Mouse (Mus musculus) monocyte, adult 5-6 weeks (primary cell): ENCODE measurements around the gene Rasl11a. TPM values are rescaled to one million over a fixed set of nuclear protein-coding genes. Genes with fewer than 3 reads are reported as not detected.

Experiments
- ATAC-seq: fragments of 153-309, 156-312 bp; replicated peaks from 2 replicates; pipeline ENCODE4 v1.8.0; 2017; ENCODE audit warnings: mild to moderate bottlenecking; ENCODE audit not compliant: low TSS enrichment, insufficient number of reproducible peaks, severe bottlenecking, poor library complexity, low FRiP score
- total RNA-seq: library from RNA; stranded (forward); fragments of 200-1000, 200-491, 200-594 nt; gene quantifications from 3 replicates; pipeline ENCODE4 v1.2.3, GENCODE M21; 2017

The Rasl11a gene
- total RNA-seq: not detected in 3 replicates

DNA sequence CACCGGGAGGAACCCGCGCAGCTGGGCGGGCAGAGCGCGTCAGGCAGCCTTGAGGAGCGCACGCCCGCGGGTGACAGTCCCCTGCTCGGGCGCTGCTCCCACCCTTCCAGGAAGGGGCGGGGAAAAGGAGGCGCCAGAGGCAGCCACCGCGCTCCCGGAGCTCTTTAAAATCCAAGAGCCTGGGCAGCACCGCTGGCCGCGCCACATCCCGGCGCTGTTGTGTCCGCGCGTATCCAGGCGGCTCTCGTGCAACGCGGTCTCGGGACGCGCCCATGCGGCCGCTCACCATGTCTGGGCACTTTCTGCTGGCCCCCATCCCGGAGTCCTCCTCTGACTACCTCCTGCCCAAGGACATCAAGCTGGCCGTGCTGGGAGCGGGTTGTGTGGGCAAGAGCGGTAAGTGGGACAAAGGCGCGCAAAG lies at the start of gene Rasl11a:
TSS of gene Rasl11a (plus strand) at position 127 of the 421 bp plus-strand sequence.
- no peak for ATAC-seq

- no peak for ATAC-seq
These were observed 49.1 kb upstream of the Rasl11a start for GRCm38 (mm10) chr5:146795728-146796127.

GRCm38 (mm10) chr5:146798031-146798430 lies 46.8 kb upstream of the Rasl11a start:
- ATAC-seq: no peak

GRCm38 (mm10) chr5:146806004-146806430 lies 38.9 kb upstream of the Rasl11a start:
- ATAC-seq: peak; percentile 67

DNA sequence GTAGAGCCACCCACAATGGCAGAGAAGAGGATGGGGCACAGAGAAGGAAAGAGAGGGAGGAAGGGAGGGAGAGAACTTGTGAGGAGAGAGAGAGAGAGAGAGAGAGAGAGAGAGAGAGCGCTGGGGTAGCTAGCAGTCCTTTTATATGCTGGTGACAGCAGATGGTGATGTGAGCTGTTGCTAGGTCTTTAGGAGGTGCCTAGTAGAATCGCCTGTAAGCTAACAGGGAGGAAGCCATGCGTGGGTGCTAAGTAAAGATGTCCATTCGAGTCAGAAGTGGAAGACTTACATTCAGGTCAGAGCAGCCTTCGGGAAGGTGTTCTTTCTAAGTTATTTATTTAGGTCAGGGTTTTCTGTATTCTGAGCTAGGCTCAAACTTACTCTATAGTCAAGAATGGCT lies 34.9 kb upstream of the Rasl11a start:
- ATAC-seq: no peak

DNA sequence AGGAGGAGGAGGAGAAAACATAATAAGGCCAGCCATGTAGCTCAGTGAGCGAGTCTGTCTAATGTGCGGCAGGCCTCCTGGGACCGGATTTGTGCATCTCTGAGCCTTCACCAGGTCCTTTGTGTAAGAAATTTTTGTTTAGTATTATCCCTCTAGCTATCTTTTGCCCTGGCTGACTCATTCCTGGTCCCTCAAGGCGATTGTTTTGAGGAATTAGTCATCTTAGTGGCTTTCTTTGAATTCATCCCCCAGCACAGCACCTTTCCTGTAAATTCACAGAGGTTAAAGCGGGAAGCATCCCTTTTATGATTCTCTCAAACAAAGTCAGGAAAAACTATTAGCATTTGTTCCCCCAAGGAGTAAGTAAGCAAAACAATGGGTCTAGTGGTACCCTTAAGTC lies 32.0 kb upstream of the Rasl11a start:
- no peak for ATAC-seq

DNA sequence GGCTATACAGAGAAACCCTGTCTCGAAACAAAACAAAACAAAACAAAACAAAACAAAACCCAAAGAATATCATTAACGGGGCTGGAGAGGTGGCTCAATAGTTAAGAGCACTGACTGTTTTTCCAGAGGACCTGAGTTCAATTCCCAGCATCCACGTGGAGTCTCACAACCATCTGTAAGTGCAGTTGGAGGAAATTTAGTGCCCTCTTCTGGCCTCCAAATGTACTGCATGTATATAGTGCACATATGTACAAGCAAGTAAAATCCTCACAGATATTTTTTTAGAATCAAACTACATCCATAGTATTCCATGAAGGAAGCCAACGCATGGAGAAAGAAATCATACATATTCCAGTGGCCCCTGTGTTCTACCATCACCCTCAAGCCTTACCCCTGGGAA lies 31.4 kb upstream of the Rasl11a start:
- no peak for ATAC-seq

- no peak for ATAC-seq
These were observed 29.5 kb upstream of the Rasl11a start for GRCm38 (mm10) chr5:146815394-146815793.

GRCm38 (mm10) chr5:146817583-146817982 lies 27.3 kb upstream of the Rasl11a start:
- ATAC-seq: no peak

GRCm38 (mm10) chr5:146818906-146819623 lies 25.8 kb upstream of the Rasl11a start:
- ATAC-seq: peak; percentile 36; the same call in 1 of the 2 replicates

GRCm38 (mm10) chr5:146823005-146823404 lies 21.9 kb upstream of the Rasl11a start:
- no peak for ATAC-seq

DNA sequence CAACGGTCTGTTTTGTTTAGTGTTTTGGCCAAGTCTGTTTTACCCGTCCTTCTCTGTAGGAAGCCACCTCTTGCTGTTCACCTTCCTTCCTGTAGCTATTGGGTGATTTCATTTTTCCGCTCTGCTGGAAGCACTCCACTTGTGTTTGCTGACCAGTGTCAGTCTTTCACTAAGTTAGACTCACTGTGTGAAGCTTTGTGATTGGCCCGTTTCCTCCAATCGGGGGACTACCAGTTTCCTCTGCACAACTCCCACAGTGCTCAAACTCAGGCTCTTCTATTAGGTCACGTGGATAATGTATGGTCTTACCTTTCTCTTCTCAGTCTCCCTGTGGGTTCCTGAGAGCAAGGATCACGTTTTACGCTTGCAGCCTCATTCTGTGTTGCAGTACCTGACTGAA lies 15.3 kb upstream of the Rasl11a start:
- ATAC-seq: peak; percentile 38; the same call in 1 of the 2 replicates

- no peak for ATAC-seq
These were observed 12.5 kb upstream of the Rasl11a start for GRCm38 (mm10) chr5:146832435-146832768.

DNA sequence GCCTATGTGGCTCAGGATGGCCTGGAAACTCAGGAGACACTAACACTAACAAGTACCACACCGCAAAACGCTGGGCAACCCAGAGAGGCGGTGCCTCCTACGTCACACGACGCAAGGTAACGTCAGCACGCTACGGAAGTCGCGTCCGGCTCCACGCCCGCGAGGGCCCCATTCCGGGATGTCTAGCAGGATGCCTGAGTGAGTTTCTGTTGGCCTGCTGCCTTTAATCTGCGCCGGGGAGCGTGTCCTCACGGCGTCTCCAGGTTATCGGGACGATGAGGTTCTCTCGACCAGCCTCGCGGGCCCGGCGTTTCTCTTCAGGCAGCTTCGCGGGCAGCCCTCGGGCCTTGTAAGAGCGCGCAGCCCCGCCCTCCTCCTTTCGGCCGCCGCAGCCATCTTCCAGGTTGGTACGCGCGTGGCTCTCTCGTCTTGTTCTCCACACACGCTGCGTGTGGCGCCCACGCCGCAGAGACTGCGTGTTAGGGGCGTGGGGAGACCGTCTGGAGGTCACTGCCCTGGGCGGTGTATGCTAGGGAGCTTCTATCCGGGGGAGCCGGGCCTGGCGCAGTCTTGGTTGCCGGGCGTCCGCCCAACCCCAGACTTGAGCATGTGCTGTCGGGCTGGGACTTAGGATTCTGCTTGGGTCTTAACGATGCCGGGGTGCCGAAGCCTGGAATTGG lies 12.0 kb upstream of the Rasl11a start, which contains the start of gene Rpl21:
TSS of gene Rpl21 (plus strand) at position 122 of the 680 bp plus-strand sequence.
- peak; percentile 94 for ATAC-seq

DNA sequence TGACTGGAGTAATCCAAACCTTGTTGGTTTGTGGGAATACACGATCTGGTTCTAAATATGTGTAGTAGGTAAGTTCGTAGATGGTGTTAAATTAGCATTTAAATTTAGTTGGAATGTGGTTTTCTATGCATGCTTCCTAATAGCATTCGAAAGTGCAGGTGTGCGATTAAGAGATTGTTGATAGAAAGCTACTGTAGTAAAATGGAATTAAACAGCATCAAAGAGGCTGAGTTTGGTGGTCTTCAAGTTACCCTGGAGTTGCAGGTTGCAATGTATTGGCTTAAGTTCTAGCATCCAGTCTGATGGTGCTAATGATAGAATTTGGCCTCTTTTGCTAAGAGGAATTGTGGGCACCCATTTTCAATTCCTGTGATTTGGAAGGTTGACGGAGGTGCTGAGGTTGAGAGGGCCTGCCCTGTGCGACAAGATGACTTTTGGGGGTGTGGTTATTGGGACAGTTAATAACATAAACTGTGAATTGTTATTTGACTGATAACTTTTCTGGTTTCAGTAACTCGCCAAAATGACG lies 11.1 kb upstream of the Rasl11a start:
- ATAC-seq: no peak

GRCm38 (mm10) chr5:146834959-146835358 lies 9.9 kb upstream of the Rasl11a start:
- ATAC-seq: no peak

DNA sequence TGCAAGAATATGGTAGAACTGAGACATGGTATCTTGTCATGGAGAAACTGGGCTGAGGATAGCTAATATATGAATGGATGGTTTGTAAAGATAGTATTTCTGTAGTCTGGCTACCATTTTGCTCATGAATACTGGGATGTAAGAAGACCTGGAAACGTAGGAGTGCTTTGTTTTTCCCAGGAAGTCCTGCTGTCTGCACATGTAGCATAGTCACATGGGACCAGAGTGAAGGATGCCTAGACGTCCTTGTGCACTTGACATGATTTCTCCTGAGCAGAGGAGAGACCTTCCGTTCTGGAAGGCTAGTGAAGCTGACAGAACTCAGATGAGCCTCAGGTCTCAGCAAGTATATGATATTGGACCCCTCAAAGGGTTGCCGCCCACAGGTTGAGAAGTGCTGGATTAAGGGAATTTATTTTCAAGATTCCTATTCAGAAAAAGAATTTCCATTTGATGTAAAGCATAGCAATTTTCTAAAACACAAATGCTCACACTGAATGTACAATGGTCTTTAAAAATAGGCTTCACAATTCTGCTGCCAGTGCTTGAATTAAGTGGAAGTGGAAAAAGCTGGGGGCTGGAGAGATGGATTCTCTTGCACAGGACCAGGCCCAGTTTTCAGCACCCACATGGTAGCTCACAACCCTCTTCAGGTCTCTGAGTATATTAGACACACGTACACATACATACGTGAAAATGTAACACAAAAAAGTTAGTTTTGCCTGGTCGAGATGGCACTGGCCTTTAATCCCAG lies 6.7 kb upstream of the Rasl11a start:
- no peak for ATAC-seq

GRCm38 (mm10) chr5:146838836-146839648 lies 5.8 kb upstream of the Rasl11a start:
- no peak for ATAC-seq
